ENCODE assay signal across 8 mouse cellular contexts in genomic region chr13:19623228-19623905, GRCm38 (mm10). TPM values are rescaled to one million over a fixed set of nuclear protein-coding genes. Genes with fewer than 3 reads are reported as not detected.
DNase-seq lines count a peak whose midpoint lies in the region; ATAC-seq and TF ChIP-seq lines count a peak whose summit lies in the region.

No protein-coding gene starts in this region.

- peaks cover 4% of the 10 kb centered on the region for H3K4me1 ChIP-seq in kidney, postnatal 0 days (replicated peaks; ENCODE audit: insufficient read depth, low read length)
- H3K4me1 ChIP-seq in bone marrow, adult 2 months (ENCODE audit: control insufficient read depth, insufficient read depth, low read length) = no peaks in the 10 kb centered on the region; the same call in 1 of the 2 replicates
- H3K4me1 ChIP-seq in embryonic facial prominence, embryonic 12.5 days = peaks cover 4% of the 10 kb centered on the region; the same call in 1 of the 2 replicates
- H3K4me1 ChIP-seq in hindbrain, postnatal 0 days (ENCODE audit: insufficient read depth, low read length) = peaks cover 10% of the 10 kb centered on the region; the same call in 1 of the 2 replicates
- H3K4me1 ChIP-seq in midbrain, embryonic 15.5 days = peaks cover 15% of the 10 kb centered on the region; the same call in 1 of the 2 replicates

- H3K36me3 ChIP-seq in kidney, postnatal 0 days (ENCODE audit: insufficient read depth, low read length) = no peaks in the 10 kb centered on the region
- H3K36me3 ChIP-seq in embryonic facial prominence, embryonic 12.5 days = no peaks in the 10 kb centered on the region
- H3K36me3 ChIP-seq in hindbrain, postnatal 0 days (ENCODE audit: insufficient read depth, low read length) = no peaks in the 10 kb centered on the region
- no peaks in the 10 kb centered on the region for H3K36me3 ChIP-seq in midbrain, embryonic 15.5 days (replicated peaks)

- DNase-seq in kidney, postnatal 0 days (ENCODE audit: low spot score) = no peak
- no peak for DNase-seq in kidney, postnatal 25 days
- DNase-seq in hindbrain, postnatal 0 days (ENCODE audit: low spot score) = peak; percentile 18
- no peak for DNase-seq in spleen, adult 12 weeks (ENCODE audit: low spot score)
- no peak for DNase-seq in layer of hippocampus, adult 18-20 months (ENCODE audit: low spot score in 2 of 2)

- no peak for TF ChIP-seq CTCF in kidney, postnatal 0 days (IDR thresholded peaks at IDR 0.05; ENCODE audit: low read depth)
- no peak for TF ChIP-seq CTCF in bone marrow, adult 2 months (IDR thresholded peaks at IDR 0.05; ENCODE audit: control insufficient read depth, insufficient read depth, low read length)
- TF ChIP-seq CTCF in hindbrain, postnatal 0 days (IDR thresholded peaks at IDR 0.05; ENCODE audit: low read depth) = no peak

- whole genome bisulfite sequencing in kidney, postnatal 0 days = 22% methylated on average over 30 of the region's 30 CpGs
- WGBS in bone marrow, adult 2 months = 33% methylated on average over 30 of the region's 30 CpGs
- WGBS in embryonic facial prominence, embryonic 12.5 days = 22% methylated on average over 30 of the region's 30 CpGs
- 12% methylated on average over 30 of the region's 30 CpGs for WGBS in hindbrain, postnatal 0 days
- WGBS in midbrain, embryonic 15.5 days = 18% methylated on average over 30 of the region's 30 CpGs

- H3K27me3 ChIP-seq in kidney, postnatal 0 days (ENCODE audit: insufficient read depth, low read length) = 0 out of 2 replicates have a peak, but pooled peaks cover 10% of the 10 kb centered on the region
- peaks cover 20% of the 10 kb centered on the region for H3K27me3 ChIP-seq in embryonic facial prominence, embryonic 12.5 days
- H3K27me3 ChIP-seq in hindbrain, postnatal 0 days (ENCODE audit: insufficient read depth, low read length) = no peaks in the 10 kb centered on the region; the same call in 1 of the 2 replicates
- H3K27me3 ChIP-seq in midbrain, embryonic 15.5 days (replicated peaks) = 0 out of 2 replicates have a peak, but pooled peaks cover 3% of the 10 kb centered on the region

- no peaks in the 10 kb centered on the region for H3K9me3 ChIP-seq in kidney, postnatal 0 days (replicated peaks; ENCODE audit: low read length)
- no peaks in the 10 kb centered on the region for H3K9me3 ChIP-seq in embryonic facial prominence, embryonic 12.5 days
- H3K9me3 ChIP-seq in hindbrain, postnatal 0 days (ENCODE audit: low read length) = no peaks in the 10 kb centered on the region
- no peaks in the 10 kb centered on the region for H3K9me3 ChIP-seq in midbrain, embryonic 15.5 days

- H3K4me2 ChIP-seq in kidney, postnatal 0 days (ENCODE audit: low read length) = peak overlapping the region; percentile 76
- peak overlapping the region; percentile 58 for H3K4me2 ChIP-seq in embryonic facial prominence, embryonic 12.5 days (replicated peaks)
- peak overlapping the region; percentile 73 for H3K4me2 ChIP-seq in hindbrain, postnatal 0 days (ENCODE audit: low read depth, low read length)
- H3K4me2 ChIP-seq in midbrain, embryonic 15.5 days = peak overlapping the region; percentile 72

- H3K4me3 ChIP-seq in kidney, postnatal 0 days (replicated peaks; ENCODE audit: low read depth, low read length) = peak overlapping the region; percentile 41
- peak overlapping the region; percentile 23 for H3K4me3 ChIP-seq in bone marrow, adult 2 months (replicated peaks; ENCODE audit: control insufficient read depth, low read depth, low read length)
- peak overlapping the region; percentile 35 for H3K4me3 ChIP-seq in embryonic facial prominence, embryonic 12.5 days
- H3K4me3 ChIP-seq in hindbrain, postnatal 0 days (ENCODE audit: low read length) = peak overlapping the region; percentile 46
- H3K4me3 ChIP-seq in midbrain, embryonic 15.5 days = peak overlapping the region; percentile 48

- TF ChIP-seq POLR2A in bone marrow, adult 2 months (IDR thresholded peaks at IDR 0.05; ENCODE audit: borderline replicate concordance, control insufficient read depth, low read depth, low read length) = peak; percentile 20; the same call in 1 of the 2 replicates

- H3K27ac ChIP-seq in kidney, postnatal 0 days = no peak overlapping the region
- no peak overlapping the region; the same call in 1 of the 2 replicates for H3K27ac ChIP-seq in bone marrow, adult 2 months (ENCODE audit: control insufficient read depth, insufficient read depth, low read depth, low read length, poor library complexity)
- H3K27ac ChIP-seq in embryonic facial prominence, embryonic 12.5 days = no peak overlapping the region
- no peak overlapping the region for H3K27ac ChIP-seq in hindbrain, postnatal 0 days
- no peak overlapping the region for H3K27ac ChIP-seq in midbrain, embryonic 15.5 days

- H3K9ac ChIP-seq in kidney, postnatal 0 days (ENCODE audit: low read depth, low read length) = 0 out of 2 replicates have a peak overlapping the region, but pooled peaks have one; percentile 40
- H3K9ac ChIP-seq in embryonic facial prominence, embryonic 12.5 days = peak overlapping the region; percentile 27; the same call in 1 of the 2 replicates
- H3K9ac ChIP-seq in hindbrain, postnatal 0 days (replicated peaks; ENCODE audit: low read length) = peak overlapping the region; percentile 50
- peak overlapping the region; percentile 47 for H3K9ac ChIP-seq in midbrain, embryonic 15.5 days

- ATAC-seq in kidney, postnatal 0 days (replicated peaks; ENCODE audit: low FRiP score, low read depth) = no peak
- no peak for ATAC-seq in embryonic facial prominence, embryonic 12.5 days (ENCODE audit: insufficient number of reproducible peaks, insufficient read depth, low FRiP score, low TSS enrichment)
- peak; percentile 52 for ATAC-seq in hindbrain, postnatal 0 days
- ATAC-seq in midbrain, embryonic 15.5 days (replicated peaks) = peak; percentile 48

RNA-seq across cellular contexts. Expression of gene Sfrp4, which starts 0.5 kb away (rescaled TPM):
- polyA plus RNA-seq in kidney, postnatal 0 days (2015; fragmentation: Nextera tagmentation; extraction: Ambion mirVana) = 0.96 and 0.99 TPM in 2 replicates
- polyA plus RNA-seq in bone marrow, adult 2 months (2011; ENCODE audit: insufficient read depth, insufficient read length, low replicate concordance, missing spikeins) = 18.8 and 22.8 TPM in 2 replicates
- 3.0 and 3.5 TPM in 2 replicates for polyA plus RNA-seq in embryonic facial prominence, embryonic 12.5 days (2016; fragmentation: Nextera tagmentation; extraction: Ambion mirVana)
- 3.7 and 3.8 TPM in 2 replicates for total RNA-seq in hindbrain, postnatal 0 days (2014; rRNA removed)
- 4.7 and 6.2 TPM in 2 replicates for polyA plus RNA-seq in hindbrain, postnatal 0 days (2015; fragmentation: Nextera tagmentation; extraction: Ambion mirVana)
- polyA plus RNA-seq in midbrain, embryonic 15.5 days (2015; fragmentation: Nextera tagmentation; extraction: Ambion mirVana) = 3.3 and 3.7 TPM in 2 replicates
- 1 to 10 TPM; 1.5 to 1.6 TPM for total RNA-seq in layer of hippocampus, adult 18-20 months (2021)

RNA-seq across cellular contexts. Expression of gene Epdr1, which starts 3.6 kb away (rescaled TPM):
- 30.1 and 32.3 TPM in 2 replicates for polyA plus RNA-seq in kidney, postnatal 0 days (2015; fragmentation: Nextera tagmentation; extraction: Ambion mirVana)
- polyA plus RNA-seq in bone marrow, adult 2 months (2011; ENCODE audit: insufficient read depth, insufficient read length, low replicate concordance, missing spikeins) = 3.1 and 11.8 TPM in 2 replicates
- 20.2 TPM in 2 replicates for polyA plus RNA-seq in embryonic facial prominence, embryonic 12.5 days (2016; fragmentation: Nextera tagmentation; extraction: Ambion mirVana)
- 38.9 and 51.9 TPM in 2 replicates for total RNA-seq in hindbrain, postnatal 0 days (2014; rRNA removed)
- polyA plus RNA-seq in hindbrain, postnatal 0 days (2015; fragmentation: Nextera tagmentation; extraction: Ambion mirVana) = 40.3 and 42.4 TPM in 2 replicates
- 21.2 and 21.5 TPM in 2 replicates for polyA plus RNA-seq in midbrain, embryonic 15.5 days (2015; fragmentation: Nextera tagmentation; extraction: Ambion mirVana)
- 100 to 1,000 TPM; 113 to 122 TPM for total RNA-seq in layer of hippocampus, adult 18-20 months (2021)

Comparison
In these comparisons a context has a peak if more than half of its experiments do, and no peak if none do; other contexts are left out.
1. ATAC-seq: peak in hindbrain, postnatal 0 days (single experiment) and midbrain, embryonic 15.5 days (single experiment); none in kidney, postnatal 0 days (single experiment) and embryonic facial prominence, embryonic 12.5 days (single experiment).
2. Peak in every context shown above with its lines, with median percentiles within 50 percentile points of each other: H3K4me2 ChIP-seq, H3K4me3 ChIP-seq and H3K9ac ChIP-seq.